Mouse (Mus musculus): Measurements from ENCODE around the gene Tigit. TPM values are rescaled to one million over a fixed set of nuclear protein-coding genes. Genes with fewer than 3 reads are reported as not detected.

Gene Tigit
- polyA plus RNA-seq, 1 experiment from 2014 or later = not detected

- peaks cover 11% of the 10 kb centered on the region for H3K4me1 ChIP-seq (replicated peaks)
- H3K4me2 ChIP-seq = no peak overlapping the region
- H3K27me3 ChIP-seq (replicated peaks) = no peaks in the 10 kb centered on the region
- H3K9ac ChIP-seq = no peak overlapping the region
- no peak overlapping the region for H3K4me3 ChIP-seq
- ATAC-seq (ENCODE audit: insufficient number of reproducible peaks, low FRiP score) = no peak
- no peaks in the 10 kb centered on the region for H3K9me3 ChIP-seq (replicated peaks)
- no peak overlapping the region for H3K27ac ChIP-seq (ENCODE audit: poor library complexity, severe bottlenecking)
- peaks cover 3% of the 10 kb centered on the region; the same call in 1 of the 2 replicates for H3K36me3 ChIP-seq
- WGBS = 64% methylated on average over 21 of the region's 21 CpGs
Observed at GRCm38 (mm10) chr16:43638406-43639049, 25.4 kb downstream of the Tigit start.

GRCm38 (mm10) chr16:43637241-43637640 is 26.7 kb downstream of the Tigit start:
- Histone ChIP-seq H3K27ac (ENCODE audit: poor library complexity, severe bottlenecking) (no peak overlapping the region), H3K9me3 (replicated peaks) (no peaks in the 10 kb centered on the region), H3K27me3 (replicated peaks) (no peaks in the 10 kb centered on the region), H3K4me1 (replicated peaks) (peaks cover 12% of the 10 kb centered on the region), H3K4me3 (no peak overlapping the region), H3K36me3 (no peaks in the 10 kb centered on the region), H3K9ac (no peak overlapping the region), H3K4me2 (no peak overlapping the region)
- WGBS = 87% methylated on average over 8 of the region's 8 CpGs
- ATAC-seq (ENCODE audit: insufficient number of reproducible peaks, low FRiP score) = no peak

- H3K27me3 ChIP-seq (replicated peaks) = no peaks in the 10 kb centered on the region
- peaks cover 18% of the 10 kb centered on the region for H3K4me1 ChIP-seq (replicated peaks)
- H3K9me3 ChIP-seq (replicated peaks) = no peaks in the 10 kb centered on the region
- no peak for ATAC-seq (ENCODE audit: insufficient number of reproducible peaks, low FRiP score)
- no peak overlapping the region for H3K27ac ChIP-seq (ENCODE audit: poor library complexity, severe bottlenecking)
- no peak overlapping the region for H3K4me2 ChIP-seq
- H3K4me3 ChIP-seq = no peak overlapping the region
- WGBS = 88% methylated on average over 7 of the region's 7 CpGs
- no peak overlapping the region for H3K9ac ChIP-seq
- no peaks in the 10 kb centered on the region for H3K36me3 ChIP-seq
Observed at GRCm38 (mm10) chr16:43634037-43634436, 29.9 kb downstream of the Tigit start.

- H3K36me3 ChIP-seq = peaks cover 5% of the 10 kb centered on the region; the same call in 1 of the 2 replicates
- no peak overlapping the region for H3K4me2 ChIP-seq
- no peak overlapping the region for H3K27ac ChIP-seq (ENCODE audit: poor library complexity, severe bottlenecking)
- H3K9me3 ChIP-seq (replicated peaks) = no peaks in the 10 kb centered on the region
- H3K27me3 ChIP-seq (replicated peaks) = no peaks in the 10 kb centered on the region
- 52% methylated on average over 2 of the region's 2 CpGs for WGBS
- peaks cover 12% of the 10 kb centered on the region for H3K4me1 ChIP-seq (replicated peaks)
- no peak overlapping the region for H3K9ac ChIP-seq
- no peak overlapping the region for H3K4me3 ChIP-seq
- no peak for ATAC-seq (ENCODE audit: insufficient number of reproducible peaks, low FRiP score)
Observed at GRCm38 (mm10) chr16:43631758-43632157, 32.2 kb downstream of the Tigit start.

- Histone ChIP-seq H3K4me3 (no peak overlapping the region), H3K9me3 (replicated peaks) (no peaks in the 10 kb centered on the region), H3K36me3 (peaks cover 5% of the 10 kb centered on the region; the same call in 1 of the 2 replicates), H3K9ac (no peak overlapping the region), H3K4me1 (replicated peaks) (peaks cover 28% of the 10 kb centered on the region), H3K27ac (ENCODE audit: poor library complexity, severe bottlenecking) (no peak overlapping the region), H3K27me3 (replicated peaks) (no peaks in the 10 kb centered on the region), H3K4me2 (no peak overlapping the region)
- WGBS = 82% methylated on average over 5 of the region's 5 CpGs
- no peak for ATAC-seq (ENCODE audit: insufficient number of reproducible peaks, low FRiP score)
Observed at GRCm38 (mm10) chr16:43628662-43629061, 35.3 kb downstream of the Tigit start.

GRCm38 (mm10) chr16:43625956-43626355 is 38.0 kb downstream of the Tigit start:
- WGBS = 88% methylated on average over 5 of the region's 5 CpGs
- no peak for ATAC-seq (ENCODE audit: insufficient number of reproducible peaks, low FRiP score)
- Histone ChIP-seq H3K4me1 (replicated peaks) (peaks cover 27% of the 10 kb centered on the region), H3K9ac (no peak overlapping the region), H3K4me2 (no peak overlapping the region), H3K27ac (ENCODE audit: poor library complexity, severe bottlenecking) (0 out of 2 replicates have a peak overlapping the region, but pooled peaks have one; percentile 19), H3K27me3 (replicated peaks) (no peaks in the 10 kb centered on the region), H3K4me3 (no peak overlapping the region), H3K9me3 (replicated peaks) (no peaks in the 10 kb centered on the region), H3K36me3 (peaks cover 5% of the 10 kb centered on the region; the same call in 1 of the 2 replicates)

- peaks cover 5% of the 10 kb centered on the region; the same call in 1 of the 2 replicates for H3K36me3 ChIP-seq
- H3K4me2 ChIP-seq = no peak overlapping the region
- no peaks in the 10 kb centered on the region for H3K9me3 ChIP-seq (replicated peaks)
- no peak overlapping the region for H3K4me3 ChIP-seq
- peak overlapping the region; percentile 19; the same call in 1 of the 2 replicates for H3K27ac ChIP-seq (ENCODE audit: poor library complexity, severe bottlenecking)
- ATAC-seq (ENCODE audit: insufficient number of reproducible peaks, low FRiP score) = no peak
- no peaks in the 10 kb centered on the region for H3K27me3 ChIP-seq (replicated peaks)
- H3K4me1 ChIP-seq (replicated peaks) = peaks cover 29% of the 10 kb centered on the region
- WGBS = 59% methylated on average over 2 of the region's 2 CpGs
- H3K9ac ChIP-seq = no peak overlapping the region
Observed at GRCm38 (mm10) chr16:43625289-43625688, 38.7 kb downstream of the Tigit start.

- no peak for ATAC-seq (ENCODE audit: insufficient number of reproducible peaks, low FRiP score)
- Histone ChIP-seq H3K36me3 (peaks cover 5% of the 10 kb centered on the region; the same call in 1 of the 2 replicates), H3K9ac (no peak overlapping the region), H3K27ac (ENCODE audit: poor library complexity, severe bottlenecking) (no peak overlapping the region), H3K27me3 (replicated peaks) (no peaks in the 10 kb centered on the region), H3K4me3 (no peak overlapping the region), H3K9me3 (replicated peaks) (no peaks in the 10 kb centered on the region), H3K4me1 (replicated peaks) (peaks cover 32% of the 10 kb centered on the region), H3K4me2 (no peak overlapping the region)
- 66% methylated on average over 4 of the region's 4 CpGs for WGBS
Observed at GRCm38 (mm10) chr16:43624876-43625275, 39.1 kb downstream of the Tigit start.

GRCm38 (mm10) chr16:43623315-43624000 is 40.5 kb downstream of the Tigit start:
- Histone ChIP-seq H3K4me1 (replicated peaks) (peaks cover 35% of the 10 kb centered on the region), H3K27me3 (replicated peaks) (no peaks in the 10 kb centered on the region), H3K4me2 (no peak overlapping the region), H3K36me3 (peaks cover 9% of the 10 kb centered on the region), H3K9me3 (replicated peaks) (no peaks in the 10 kb centered on the region), H3K27ac (ENCODE audit: poor library complexity, severe bottlenecking) (no peak overlapping the region), H3K4me3 (no peak overlapping the region), H3K9ac (no peak overlapping the region)
- ATAC-seq (ENCODE audit: insufficient number of reproducible peaks, low FRiP score) = no peak
- 73% methylated on average over 5 of the region's 5 CpGs for WGBS

- Histone ChIP-seq H3K27me3 (replicated peaks) (no peaks in the 10 kb centered on the region), H3K9me3 (replicated peaks) (no peaks in the 10 kb centered on the region), H3K4me3 (no peak overlapping the region), H3K9ac (no peak overlapping the region), H3K36me3 (peaks cover 10% of the 10 kb centered on the region), H3K4me2 (no peak overlapping the region), H3K4me1 (replicated peaks) (peaks cover 38% of the 10 kb centered on the region), H3K27ac (ENCODE audit: poor library complexity, severe bottlenecking) (no peak overlapping the region; the same call in 1 of the 2 replicates)
- 23% methylated on average over 2 of the region's 2 CpGs for WGBS
- ATAC-seq (ENCODE audit: insufficient number of reproducible peaks, low FRiP score) = no peak
Observed at GRCm38 (mm10) chr16:43620359-43620758, 43.6 kb downstream of the Tigit start.

GRCm38 (mm10) chr16:43619277-43619676 is 44.7 kb downstream of the Tigit start:
- Histone ChIP-seq H3K9me3 (replicated peaks) (no peaks in the 10 kb centered on the region), H3K27ac (ENCODE audit: poor library complexity, severe bottlenecking) (peak overlapping the region; percentile 54), H3K9ac (no peak overlapping the region), H3K4me1 (replicated peaks) (peaks cover 42% of the 10 kb centered on the region), H3K4me2 (no peak overlapping the region), H3K36me3 (peaks cover 10% of the 10 kb centered on the region), H3K4me3 (no peak overlapping the region), H3K27me3 (replicated peaks) (no peaks in the 10 kb centered on the region)
- peak; percentile 67; the same call in 1 of the 2 replicates for ATAC-seq (ENCODE audit: insufficient number of reproducible peaks, low FRiP score)
- WGBS = 38% methylated on average over 6 of the region's 6 CpGs
